Mouse (Mus musculus) CH12.LX (cell line): ENCODE measurements around the gene Chst15. TPM values are rescaled to one million over a fixed set of nuclear protein-coding genes. Genes with fewer than 3 reads are reported as not detected.

Experiments
- DNase-seq: peaks from one replicate; pipeline ENCODE4 v3.0.0-alpha.2; 2013; ENCODE audit errors: extremely low read depth
- H3K27ac ChIP-seq: 2 replicates; pipeline ENCODE4 v1.5.1; 2012; ENCODE audit warnings: low read depth, mild to moderate bottlenecking, control low read depth, moderate library complexity; ENCODE audit not compliant: insufficient read depth
- H3K27me3 ChIP-seq: replicated peaks from 2 replicates; pipeline ENCODE3; 2012; ENCODE audit warnings: inconsistent platforms
- H3K36me3 ChIP-seq, 2 experiments: replicated peaks in 1 of 2; 2 replicates each; pipeline versions ENCODE3 to v1.6.1; 2012; ENCODE audit warnings: inconsistent platforms in 1 of 2, low read length in 1 of 2, mild to moderate bottlenecking in 1 of 2, mixed read lengths in 1 of 2, moderate library complexity in 1 of 2; ENCODE audit not compliant: control insufficient read depth in 1 of 2, insufficient read depth in 1 of 2
- H3K4me1 ChIP-seq, 2 experiments: 2 replicates each; pipeline ENCODE4 v1.6.1; 2012; ENCODE audit warnings: inconsistent platforms in 1 of 2, moderate library complexity in 1 of 2; ENCODE audit not compliant: insufficient read depth in 2 of 2, control insufficient read depth in 1 of 2
- H3K4me2 ChIP-seq: 2 replicates; pipeline ENCODE4 v1.6.1; 2012; ENCODE audit warnings: low read depth, mild to moderate bottlenecking, control low read depth; ENCODE audit not compliant: poor library complexity, insufficient read depth, severe bottlenecking
- H3K4me3 ChIP-seq, 3 experiments: fragments of 150-350 bp in 1 of 3; sonication (generic) in 1 of 3; replicated peaks in 1 of 3; 2 replicates each; pipeline versions ENCODE3 to v1.5.1; 2011 to 2012; ENCODE audit warnings: low read depth in 2 of 3, low read length in 2 of 3, mild to moderate bottlenecking in 2 of 3, moderate library complexity in 2 of 3, control low read depth in 1 of 3, improper control_type of control experiment in 1 of 3, inconsistent platforms in 1 of 3, mixed read lengths in 1 of 3; ENCODE audit not compliant: poor library complexity in 1 of 3
- H3K79me2 ChIP-seq: replicated peaks from 2 replicates; pipeline ENCODE4 v1.6.1; 2012; ENCODE audit warnings: mild to moderate bottlenecking, moderate library complexity; ENCODE audit not compliant: control insufficient read depth, poor library complexity, insufficient read depth, severe bottlenecking; ENCODE audit errors: extremely low read depth
- H3K9ac ChIP-seq: 2 replicates; pipeline ENCODE4 v1.6.1; 2012; ENCODE audit warnings: low read depth, mild to moderate bottlenecking, control low read depth, moderate library complexity; ENCODE audit not compliant: insufficient read depth
- H3K9me3 ChIP-seq: replicated peaks from 2 replicates; pipeline ENCODE3; 2012; ENCODE audit warnings: low read length, inconsistent platforms, mixed read lengths
- CHD1 ChIP-seq: IDR thresholded peaks from 2 replicates; pipeline ENCODE4 v1.6.1; 2012; ENCODE audit warnings: low read depth, low read length, improper control_type of control experiment, inconsistent platforms
- CHD2 ChIP-seq: IDR thresholded peaks from 2 replicates; pipeline ENCODE4 v1.6.1; 2011; ENCODE audit warnings: low read length, improper control_type of control experiment
- CTCF ChIP-seq, 2 experiments: IDR thresholded peaks in 1 of 2; conservative IDR thresholded peaks in 1 of 2; 2 replicates each; pipeline ENCODE4 v1.5.1; 2011 to 2012; ENCODE audit warnings: low read depth in 2 of 2, low read length in 2 of 2, improper control_type of control experiment in 1 of 2, inconsistent platforms in 1 of 2, mild to moderate bottlenecking in 1 of 2, moderate library complexity in 1 of 2
- E2F4 ChIP-seq: IDR thresholded peaks from 2 replicates; pipeline ENCODE4 v1.6.1; 2011; ENCODE audit warnings: low read depth, low read length, improper control_type of control experiment; ENCODE audit not compliant: insufficient replicate concordance
- ETS1 ChIP-seq: conservative IDR thresholded peaks from 2 replicates; pipeline ENCODE4 v1.6.1; 2012; ENCODE audit warnings: low read depth, mild to moderate bottlenecking, inconsistent platforms, low read length, improper control_type of control experiment, moderate library complexity
- GABPA ChIP-seq: IDR thresholded peaks from 2 replicates; pipeline ENCODE4 v1.6.1; 2012; ENCODE audit warnings: low read depth, low read length, improper control_type of control experiment, inconsistent platforms; ENCODE audit not compliant: insufficient replicate concordance
- IRF4 ChIP-seq: IDR thresholded peaks from 2 replicates; pipeline ENCODE4 v1.6.1; 2014; ENCODE audit warnings: low read depth, mild to moderate bottlenecking, inconsistent platforms, low read length, improper control_type of control experiment
- JUN ChIP-seq: IDR thresholded peaks from 2 replicates; pipeline ENCODE4 v1.6.1; 2011; ENCODE audit warnings: low read depth, mild to moderate bottlenecking, low read length, improper control_type of control experiment, moderate library complexity; ENCODE audit not compliant: insufficient read depth
- JUND ChIP-seq: conservative IDR thresholded peaks from 2 replicates; pipeline ENCODE4 v1.6.1; 2011; ENCODE audit warnings: low read depth, low read length, improper control_type of control experiment
- MAFK ChIP-seq: IDR thresholded peaks from 2 replicates; pipeline ENCODE4 v1.6.1; 2011; ENCODE audit warnings: low read length, improper control_type of control experiment; ENCODE audit not compliant: insufficient replicate concordance
- MAX ChIP-seq: IDR thresholded peaks from 2 replicates; pipeline ENCODE4 v1.6.1; 2011; ENCODE audit warnings: low read length, improper control_type of control experiment
- MAZ ChIP-seq: IDR thresholded peaks from 2 replicates; pipeline ENCODE4 v1.6.1; 2012; ENCODE audit warnings: low read depth, mild to moderate bottlenecking, inconsistent platforms, low read length, improper control_type of control experiment, moderate library complexity
- MXI1 ChIP-seq: IDR thresholded peaks from 2 replicates; pipeline ENCODE4 v1.6.1; 2011; ENCODE audit warnings: mild to moderate bottlenecking, low read depth, low read length, improper control_type of control experiment
- NELFE ChIP-seq: IDR thresholded peaks from 2 replicates; pipeline ENCODE4 v1.6.1; 2011; ENCODE audit warnings: low read depth, low read length, improper control_type of control experiment
- PAX5 ChIP-seq: IDR thresholded peaks from 2 replicates; pipeline ENCODE4 v1.6.1; 2012; ENCODE audit warnings: low read length, inconsistent platforms, mixed read lengths
- RAD21 ChIP-seq: IDR thresholded peaks from 2 replicates; pipeline ENCODE4 v1.6.1; 2011; ENCODE audit warnings: low read depth, mild to moderate bottlenecking, low read length, improper control_type of control experiment, moderate library complexity
- SIN3A ChIP-seq: IDR thresholded peaks from 2 replicates; pipeline ENCODE4 v1.6.1; 2012; ENCODE audit warnings: low read length, improper control_type of control experiment, inconsistent platforms
- UBTF ChIP-seq: IDR thresholded peaks from 2 replicates; pipeline ENCODE4 v1.6.1; 2012; ENCODE audit warnings: low read depth, mild to moderate bottlenecking, inconsistent platforms, low read length, improper control_type of control experiment, moderate library complexity
- USF2 ChIP-seq: conservative IDR thresholded peaks from 2 replicates; pipeline ENCODE4 v1.6.1; 2011; ENCODE audit warnings: low read depth, low read length, improper control_type of control experiment
- ZKSCAN1 ChIP-seq: IDR thresholded peaks from 2 replicates; pipeline ENCODE4 v1.6.1; 2012; ENCODE audit warnings: low read depth, inconsistent platforms, low read length, improper control_type of control experiment, borderline replicate concordance
- ZNF384 ChIP-seq: IDR thresholded peaks from 2 replicates; pipeline ENCODE4 v1.6.1; 2012; ENCODE audit warnings: low read depth, low read length, improper control_type of control experiment, inconsistent platforms
- dilution Hi-C: fragments of 300-500 bp; cut with MboI; formaldehyde crosslinking; loops from 2 replicates; pipeline ENCODE4 v1.14.3; 2020; ENCODE audit warnings: low sequenced_read_pairs; ENCODE audit not compliant: extremely low pct_unique_long_range_greater_than_20kb, extremely low pct_ligation_motif_present
- in situ Hi-C: fragments of 300-500 bp; cut with MboI; formaldehyde crosslinking; loops from 3 replicates; pipeline ENCODE4 v1.14.3; 2019; ENCODE audit warnings: low sequenced_read_pairs, low pct_ligation_motif_present, low pct_unique_long_range_greater_than_20kb, mixed read lengths
- polyA plus RNA-seq: library from polyadenylated mRNA; unstranded; fragments of >175 nt; gene quantifications from 2 replicates; pipeline ENCODE4 v1.2.1, GENCODE M21; 2012; ENCODE audit warnings: low read depth; ENCODE audit not compliant: insufficient read length
- total RNA-seq, 2 experiments: library from RNA; depleted of rRNA; stranded (reverse); fragments of 300-350 nt in 1 of 2; fragments of >200 nt in 1 of 2; gene quantifications; 2 replicates each; pipeline ENCODE4 v1.2.3; 2012 to 2014

The Chst15 gene
- total and polyA plus RNA-seq, 3 experiments: 0.42 to 0.81 (median 0.57) TPM

DNA sequence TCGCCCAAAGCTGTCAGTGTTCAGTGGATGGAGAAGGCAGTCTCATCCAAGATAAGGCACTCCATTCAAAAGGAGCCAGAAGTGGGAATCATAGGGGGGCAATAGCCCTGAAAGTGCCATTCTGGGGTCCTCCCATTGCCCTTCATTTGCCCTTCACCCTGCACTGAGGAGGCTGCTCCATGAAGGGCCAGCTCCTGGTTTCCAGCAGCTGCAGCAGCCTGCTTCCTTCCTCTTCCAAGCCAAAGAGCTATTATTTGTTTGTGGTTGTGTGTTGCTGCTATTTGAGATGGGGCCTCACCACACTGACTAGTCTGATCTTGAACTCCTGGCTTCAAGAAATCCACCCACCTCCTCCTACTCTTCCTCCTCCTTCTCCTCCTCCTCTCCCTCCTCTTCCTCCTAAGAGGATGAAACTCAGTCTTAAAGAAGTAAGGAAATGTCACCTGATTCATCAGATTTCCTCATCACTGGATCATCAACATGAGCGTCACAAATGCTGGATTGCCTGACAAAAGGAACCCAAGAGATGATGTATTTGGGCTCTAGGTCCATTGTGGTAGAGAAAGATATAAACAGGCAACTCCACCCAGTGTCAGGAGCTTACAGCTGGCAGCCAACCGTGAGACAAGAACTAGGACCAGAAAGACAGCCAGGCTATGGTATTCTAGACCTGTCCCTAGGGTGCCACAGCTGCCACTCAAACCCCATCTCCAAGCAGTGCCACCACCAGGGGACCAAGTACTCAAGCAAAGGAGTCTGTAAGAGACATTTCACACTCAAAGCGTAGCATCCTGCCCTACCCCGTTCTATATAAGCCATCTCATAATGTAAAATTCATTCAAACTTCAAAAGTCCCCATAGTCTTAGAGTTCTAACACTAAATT, 11.3 kb downstream of the Chst15 start:
- no peak overlapping the region for H3K4me2 ChIP-seq
- H3K9ac ChIP-seq: no peak overlapping the region
- peak in 1 of 2 experiments; percentile 15; a peak in 1 of 4 replicates for TF ChIP-seq CTCF (conservative IDR thresholded peaks at IDR 0.05 in 1 of 2, IDR thresholded peaks at IDR 0.05 in 1 of 2; ENCODE audit: low read depth in 2 of 2, low read length in 2 of 2)
- no peak for TF ChIP-seq CHD1
- no peaks in the 10 kb centered on the region for H3K79me2 ChIP-seq
- peak; percentile 54 for DNase-seq
- dilution Hi-C loops: no loop called here
- in situ Hi-C loops: no loop called here
- no peak overlapping the region for H3K4me3 ChIP-seq
- no peak overlapping the region for H3K27ac ChIP-seq
- H3K36me3 ChIP-seq: no peaks in the 10 kb centered on the region
- peaks cover 26% of the 10 kb centered on the region for H3K27me3 ChIP-seq
- peaks cover 28 to 57% of the 10 kb centered on the region in 2 experiments for H3K4me1 ChIP-seq
- no peaks in the 10 kb centered on the region for H3K9me3 ChIP-seq

DNA sequence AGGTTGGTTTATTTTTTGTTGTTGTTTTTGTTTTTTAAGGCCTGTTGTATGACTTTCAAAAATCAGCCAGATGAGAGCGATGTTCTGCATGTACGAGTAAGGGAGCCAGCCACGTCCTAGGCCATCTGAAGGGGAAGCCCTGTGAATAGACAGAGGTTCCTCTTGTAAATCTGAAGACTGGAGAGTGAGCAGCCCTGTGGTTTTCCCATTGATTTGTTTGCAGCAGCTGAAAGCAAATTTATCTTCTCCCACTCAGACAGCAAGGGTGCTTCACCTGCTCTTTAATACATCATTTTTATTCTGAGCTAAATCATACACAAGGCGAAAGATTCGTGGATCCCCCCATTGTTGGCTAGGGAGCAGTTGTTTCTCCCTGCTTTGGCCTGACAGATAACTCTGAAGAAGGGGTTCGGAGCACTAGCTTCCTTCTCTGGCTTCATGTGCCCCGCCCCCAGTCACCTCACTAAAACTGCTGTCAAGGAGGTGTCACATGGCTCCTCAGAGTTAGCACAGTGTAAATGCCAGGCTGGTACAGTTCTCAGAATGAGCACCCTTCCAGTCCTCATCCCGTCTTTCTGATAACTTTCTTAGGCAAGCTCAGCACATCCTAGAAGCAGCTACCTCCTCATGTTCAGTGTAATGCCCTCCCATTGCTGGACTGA, 12.5 kb downstream of the Chst15 start:
- Histone ChIP-seq H3K4me2 (no peak overlapping the region), H3K9me3 (no peaks in the 10 kb centered on the region), H3K4me1 (peaks cover 28 to 57% of the 10 kb centered on the region in 2 experiments), H3K9ac (no peak overlapping the region), H3K79me2 (no peaks in the 10 kb centered on the region), H3K36me3 (no peaks in the 10 kb centered on the region), H3K4me3 (no peak overlapping the region), H3K27me3 (peaks cover 20% of the 10 kb centered on the region), H3K27ac (no peak overlapping the region)
- TF ChIP-seq ETS1 (peak; percentile 26; the same call in 1 of the 2 replicates), IRF4 (0 out of 2 replicates have a peak, but pooled peaks have one; percentile 8), USF2 (no peak), CTCF (conservative IDR thresholded peaks at IDR 0.05 in 1 of 2, IDR thresholded peaks at IDR 0.05 in 1 of 2; ENCODE audit: low read depth in 2 of 2, low read length in 2 of 2) (no peak), CHD1 (no peak), MAX (no peak), E2F4 (no peak), SIN3A (no peak)
- dilution Hi-C loops: no loop called here
- peak; percentile 57 for DNase-seq
- in situ Hi-C loops: no loop called here

DNA sequence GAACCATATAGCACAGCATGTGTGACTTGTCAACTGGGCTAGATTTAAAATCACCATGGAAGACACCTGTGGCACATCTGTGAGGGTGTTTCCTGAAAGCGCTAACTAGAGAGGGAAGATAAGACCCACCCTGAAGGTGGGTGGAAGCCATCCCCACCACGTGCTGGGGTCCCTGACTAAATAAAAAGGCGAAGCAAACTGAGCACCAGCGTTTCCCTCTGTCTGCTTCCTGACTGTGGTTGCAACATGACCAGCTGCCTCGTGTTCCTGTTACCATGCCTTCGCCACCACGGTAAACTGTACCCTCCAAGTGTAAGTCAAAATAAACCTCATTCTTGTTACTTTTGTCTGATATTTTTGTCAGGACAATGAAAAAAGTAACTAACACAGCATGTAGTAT, 13.0 kb downstream of the Chst15 start:
- dilution Hi-C loops (no loop called here), in situ Hi-C loops (no loop called here)
- no peak for TF ChIP-seq NELFE
- no peak for TF ChIP-seq SIN3A
- no peak for TF ChIP-seq PAX5
- TF ChIP-seq JUND: no peak
- TF ChIP-seq ZKSCAN1: no peak
- TF ChIP-seq MXI1: no peak
- TF ChIP-seq RAD21: no peak
- no peak for TF ChIP-seq ZNF384
- no peak for TF ChIP-seq UBTF
- TF ChIP-seq GABPA: no peak
- no peak for TF ChIP-seq MAFK
- no peak for TF ChIP-seq CHD2
- TF ChIP-seq E2F4: no peak
- TF ChIP-seq JUN: no peak
- TF ChIP-seq MAZ: no peak
- no peak for TF ChIP-seq CHD1
- TF ChIP-seq MAX: no peak
- no peak for TF ChIP-seq ETS1
- Histone ChIP-seq H3K79me2 (no peaks in the 10 kb centered on the region), H3K27me3 (peaks cover 16% of the 10 kb centered on the region), H3K27ac (no peak overlapping the region), H3K36me3 (no peaks in the 10 kb centered on the region), H3K9me3 (no peaks in the 10 kb centered on the region), H3K9ac (no peak overlapping the region), H3K4me2 (no peak overlapping the region), H3K4me1 (peaks cover 28 to 57% of the 10 kb centered on the region in 2 experiments), H3K4me3 (no peak overlapping the region)
- no peak for DNase-seq
